Mouse (Mus musculus) myocyte (in vitro differentiated cells): ENCODE data around the gene Adcy9.

Source experiments
- E2F4 ChIP-seq: IDR thresholded peaks from one replicate; pipeline ENCODE4 v1.6.1; 2011; ENCODE audit warnings: mild to moderate bottlenecking, control low read depth, moderate library complexity; ENCODE audit not compliant: insufficient read depth
- MYOD1 ChIP-seq, 3 experiments: IDR thresholded peaks; one replicate each; pipeline ENCODE4 v1.6.1; 2011; ENCODE audit warnings: control low read depth in 2 of 3, low read depth in 2 of 3, mild to moderate bottlenecking in 2 of 3, moderate library complexity in 1 of 3; ENCODE audit not compliant: insufficient read length in 2 of 3, control insufficient read depth in 1 of 3
- POLR2A ChIP-seq: IDR thresholded peaks from one replicate; pipeline ENCODE4 v1.6.1; 2011; ENCODE audit warnings: low read depth, mild to moderate bottlenecking, control low read depth, moderate library complexity; ENCODE audit not compliant: insufficient read length
- POLR2AphosphoS2 ChIP-seq: IDR thresholded peaks from one replicate; pipeline ENCODE4 v1.6.1; 2011; ENCODE audit warnings: low read depth, control low read depth; ENCODE audit not compliant: insufficient read length
- TCF12 ChIP-seq: IDR thresholded peaks from one replicate; pipeline ENCODE4 v1.6.1; 2011; ENCODE audit warnings: mild to moderate bottlenecking, control low read depth; ENCODE audit not compliant: poor library complexity, insufficient read depth, severe bottlenecking
- USF1 ChIP-seq: IDR thresholded peaks from one replicate; pipeline ENCODE4 v1.6.1; 2011; ENCODE audit warnings: low read depth, mild to moderate bottlenecking, control low read depth, moderate library complexity

DNA sequence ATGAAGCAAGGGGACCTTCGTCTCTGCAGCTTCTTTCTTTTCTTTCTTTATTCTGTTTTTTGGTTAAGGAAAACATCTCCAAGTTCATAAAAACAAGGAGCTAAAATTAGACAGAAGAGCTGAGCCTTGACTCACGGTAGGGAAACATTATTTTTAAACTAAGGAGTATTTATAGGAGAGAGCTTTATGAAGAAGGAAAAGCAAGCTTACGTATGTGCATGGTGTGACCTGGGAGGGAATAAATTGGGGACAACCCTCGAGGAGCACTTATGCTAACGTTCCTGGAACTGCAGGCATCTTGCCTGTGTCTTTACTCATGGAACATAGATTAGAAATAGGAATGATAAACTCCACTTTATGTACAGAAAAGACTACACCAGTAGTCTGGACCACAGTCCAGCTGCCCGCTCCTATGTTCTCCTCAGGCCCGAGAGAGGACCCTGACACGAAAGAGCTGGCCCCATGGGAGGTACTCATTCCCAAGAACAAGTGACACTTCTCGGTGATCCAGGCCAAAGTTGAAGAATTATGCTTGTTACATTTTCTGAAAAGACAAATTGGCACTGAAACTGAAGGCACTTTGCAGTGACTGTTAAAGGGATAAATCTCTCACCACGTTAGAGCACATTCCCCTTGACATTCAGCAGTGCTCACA is 24.5 kb downstream of the Adcy9 start:
- no peak for TF ChIP-seq POLR2A
- no peak for TF ChIP-seq USF1
- no peak for TF ChIP-seq MYOD1 (IDR thresholded peaks at IDR 0.05; ENCODE audit: control insufficient read depth in 1 of 3, insufficient read length in 2 of 3, low read depth in 2 of 3)
- no peak for TF ChIP-seq TCF12
- TF ChIP-seq POLR2AphosphoS2, result no peak
- TF ChIP-seq E2F4, result no peak
